Mouse (Mus musculus) testis, adult 2 months (tissue): ENCODE data around the gene Ptcd3. TPM values are rescaled to one million over a fixed set of nuclear protein-coding genes. Genes with fewer than 3 reads are reported as not detected.
"Not testable (repeated sequence)": the region's sequence is repeated elsewhere in the genome, so short reads cannot be mapped to it uniquely, and the experiment has no call there.

Experiments
- H3K27ac ChIP-seq: fragments of 200-500 bp; 2 replicates; pipeline ENCODE4 v1.5.1; 2012; ENCODE audit warnings: low read depth, low read length; ENCODE audit not compliant: control insufficient read depth, insufficient read depth
- H3K27me3 ChIP-seq: fragments of 200-500 bp; 2 replicates; pipeline ENCODE4 v1.6.1; 2012; ENCODE audit warnings: mild to moderate bottlenecking, low read length, moderate library complexity; ENCODE audit not compliant: control insufficient read depth, insufficient read depth
- H3K36me3 ChIP-seq: fragments of 200-500 bp; 2 replicates; pipeline ENCODE4 v1.6.1; 2012; ENCODE audit warnings: mild to moderate bottlenecking, low read length; ENCODE audit not compliant: control insufficient read depth, insufficient read depth
- H3K4me1 ChIP-seq: fragments of 200-500 bp; 2 replicates; pipeline ENCODE4 v1.6.1; 2012; ENCODE audit warnings: low read length; ENCODE audit not compliant: control insufficient read depth, insufficient read depth
- H3K4me3 ChIP-seq: fragments of 200-500 bp; 2 replicates; pipeline ENCODE4 v1.5.1; 2012; ENCODE audit warnings: low read depth, mild to moderate bottlenecking, low read length, moderate library complexity, mixed read lengths; ENCODE audit not compliant: control insufficient read depth
- CTCF ChIP-seq: fragments of 200-500 bp; IDR thresholded peaks from 2 replicates; pipeline ENCODE4 v1.5.1; 2012; ENCODE audit warnings: low read depth, mild to moderate bottlenecking, inconsistent platforms, low read length, moderate library complexity; ENCODE audit not compliant: control insufficient read depth, insufficient read depth, insufficient replicate concordance
- POLR2A ChIP-seq: fragments of 200-500 bp; IDR thresholded peaks from 2 replicates; pipeline ENCODE4 v1.6.1; 2012; ENCODE audit warnings: low read depth, mild to moderate bottlenecking, inconsistent platforms, low read length, moderate library complexity; ENCODE audit not compliant: control insufficient read depth
- polyA plus RNA-seq: library from polyadenylated mRNA; depleted of rRNA; stranded (reverse); fragments of >200 nt; gene quantifications from 2 replicates; pipeline ENCODE4 v1.2.3, GENCODE M21; 2012

Gene Ptcd3
- polyA plus RNA-seq, 1 experiment: 17.5 TPM

- Histone ChIP-seq H3K27me3 (no peaks in the 10 kb centered on the region), H3K36me3 (peaks cover 2% of the 10 kb centered on the region; the same call in 1 of the 2 replicates), H3K4me3 (no peak overlapping the region), H3K4me1 (peaks cover 8% of the 10 kb centered on the region), H3K27ac (peak overlapping the region; percentile 34; the same call in 1 of the 2 replicates)
- TF ChIP-seq CTCF (no peak), POLR2A (no peak)
Measured at GRCm38 (mm10) chr6:71935737-71936136, 27.2 kb upstream of the Ptcd3 start.

GRCm38 (mm10) chr6:71934081-71934556, 25.6 kb upstream of the Ptcd3 start:
- Histone ChIP-seq H3K4me1 (peaks cover 8% of the 10 kb centered on the region), H3K27me3 (no peaks in the 10 kb centered on the region), H3K36me3 (peaks cover 2% of the 10 kb centered on the region; the same call in 1 of the 2 replicates), H3K27ac (peak overlapping the region; percentile 69; the same call in 1 of the 2 replicates), H3K4me3 (no peak overlapping the region)
- TF ChIP-seq CTCF (no peak), POLR2A (no peak)

GRCm38 (mm10) chr6:71932347-71932746, 23.8 kb upstream of the Ptcd3 start:
- Histone ChIP-seq H3K4me3 (no peak overlapping the region), H3K27me3 (no peaks in the 10 kb centered on the region), H3K4me1 (peaks cover 8% of the 10 kb centered on the region), H3K36me3 (peaks cover 5% of the 10 kb centered on the region; the same call in 1 of the 2 replicates), H3K27ac (no peak overlapping the region)
- TF ChIP-seq CTCF: no peak

- Histone ChIP-seq H3K36me3 (peaks cover 5% of the 10 kb centered on the region; the same call in 1 of the 2 replicates), H3K27me3 (no peaks in the 10 kb centered on the region), H3K4me3 (no peak overlapping the region), H3K4me1 (peaks cover 4% of the 10 kb centered on the region), H3K27ac (no peak overlapping the region)
- TF ChIP-seq CTCF (no peak), POLR2A (no peak)
Measured at GRCm38 (mm10) chr6:71930830-71931437, 22.4 kb upstream of the Ptcd3 start.

GRCm38 (mm10) chr6:71930053-71930452, 21.5 kb upstream of the Ptcd3 start:
- no peak overlapping the region for H3K4me3 ChIP-seq
- no peak for TF ChIP-seq POLR2A
- TF ChIP-seq CTCF: no peak
- peaks cover 5% of the 10 kb centered on the region; the same call in 1 of the 2 replicates for H3K36me3 ChIP-seq
- H3K4me1 ChIP-seq: peaks cover 4% of the 10 kb centered on the region
- no peaks in the 10 kb centered on the region for H3K27me3 ChIP-seq
- H3K27ac ChIP-seq: no peak overlapping the region

- H3K27ac ChIP-seq: no peak overlapping the region
- H3K4me1 ChIP-seq: no peaks in the 10 kb centered on the region
- peaks cover 5% of the 10 kb centered on the region; the same call in 1 of the 2 replicates for H3K36me3 ChIP-seq
- H3K27me3 ChIP-seq: no peaks in the 10 kb centered on the region
- no peak for TF ChIP-seq POLR2A
- no peak for TF ChIP-seq CTCF
- no peak overlapping the region for H3K4me3 ChIP-seq
Measured at GRCm38 (mm10) chr6:71927911-71928310, 19.4 kb upstream of the Ptcd3 start.

- not testable (repeated sequence) for H3K27me3 ChIP-seq, H3K36me3 ChIP-seq, H3K4me1 ChIP-seq, H3K27ac ChIP-seq
- H3K4me3 ChIP-seq: peak overlapping the region; percentile 27; the same call in 1 of the 2 replicates
Measured at GRCm38 (mm10) chr6:71925233-71925632, 16.7 kb upstream of the Ptcd3 start.
